Mouse (Mus musculus) lung, embryonic 14.5 days (tissue): ENCODE results near the gene Sf3b2. TPM values are rescaled to one million over a fixed set of nuclear protein-coding genes. Genes with fewer than 3 reads are reported as not detected.
A peak's percentile ranks its signal among the peaks of the same experiment; 100 is the strongest.

ENCODE experiments used
- ATAC-seq: fragments of 200-750 bp; cut with Nextera tagmentation; 2 replicates; pipeline ENCODE4 v1.8.0; 2017; ENCODE audit warnings: mild to moderate bottlenecking, moderate TSS enrichment, moderate library complexity; ENCODE audit not compliant: insufficient read depth
- DNase-seq: peaks from one replicate; pipeline ENCODE4 v3.0.0-alpha.2; 2015
- H3K27ac ChIP-seq: fragments of 300-500 bp; sonication (generic); 2 replicates; pipeline ENCODE4 v1.5.1; 2014; ENCODE audit warnings: low read depth, mild to moderate bottlenecking, moderate library complexity
- H3K27me3 ChIP-seq: fragments of 300-500 bp; sonication (generic); 2 replicates; pipeline ENCODE4 v1.6.1; 2014; ENCODE audit warnings: low read length, control low read depth; ENCODE audit not compliant: insufficient read depth
- H3K36me3 ChIP-seq: fragments of 300-500 bp; sonication (generic); 2 replicates; pipeline ENCODE4 v1.6.1; 2014; ENCODE audit warnings: control low read depth; ENCODE audit not compliant: insufficient read depth
- H3K4me1 ChIP-seq: fragments of 300-500 bp; sonication (generic); 2 replicates; pipeline ENCODE4 v1.6.1; 2014; ENCODE audit warnings: antibody characterized with exemption, control low read depth; ENCODE audit not compliant: insufficient read depth
- H3K4me2 ChIP-seq: fragments of 300-500 bp; sonication (generic); 2 replicates; pipeline ENCODE4 v1.6.1; 2014; ENCODE audit warnings: mild to moderate bottlenecking
- H3K4me3 ChIP-seq: fragments of 300-500 bp; sonication (generic); 2 replicates; pipeline ENCODE4 v1.5.1; 2014; ENCODE audit warnings: low read depth, low read length
- H3K9ac ChIP-seq: fragments of 300-500 bp; sonication (generic); 2 replicates; pipeline ENCODE4 v1.6.1; 2014
- H3K9me3 ChIP-seq: fragments of 300-500 bp; sonication (generic); 2 replicates; pipeline ENCODE4 v1.6.1; 2016; ENCODE audit warnings: low read depth, low read length, control low read depth
- CTCF ChIP-seq: IDR thresholded peaks from 2 replicates; pipeline ENCODE4 v1.5.1; 2016; ENCODE audit warnings: antibody characterized with exemption, low read depth
- whole genome bisulfite sequencing: fragments of 180-500 bp; shearing (Covaris S2); extraction: QIAGEN DNeasy Blood & Tissue Kit; methylation state at CpG from one replicate; pipeline ENCODE4 v1.1.7; 2014; 5-methylcytosine and 5-hydroxymethylcytosine counted together
- polyA plus RNA-seq: library from polyadenylated mRNA; unstranded; fragments of >200 nt; fragmentation: Nextera tagmentation; extraction: Ambion mirVana; gene quantifications from 2 replicates; pipeline ENCODE4 v1.2.1, GENCODE M21; 2014

The Sf3b2 gene
- polyA plus RNA-seq, 1 experiment from 2014 or later: 368 TPM

GRCm38 (mm10) chr19:5313189-5313588, 17.9 kb upstream of the Sf3b2 start:
- no peak for DNase-seq
- ATAC-seq: no peak
- Histone ChIP-seq H3K36me3 (no peaks in the 10 kb centered on the region), H3K9me3 (no peaks in the 10 kb centered on the region; the same call in 1 of the 2 replicates), H3K4me1 (no peaks in the 10 kb centered on the region), H3K9ac (no peak overlapping the region), H3K4me2 (no peak overlapping the region), H3K27me3 (no peaks in the 10 kb centered on the region), H3K4me3 (no peak overlapping the region), H3K27ac (no peak overlapping the region)
- 84% methylated on average over 8 of the region's 8 CpGs for WGBS
- no peak for TF ChIP-seq CTCF

DNA sequence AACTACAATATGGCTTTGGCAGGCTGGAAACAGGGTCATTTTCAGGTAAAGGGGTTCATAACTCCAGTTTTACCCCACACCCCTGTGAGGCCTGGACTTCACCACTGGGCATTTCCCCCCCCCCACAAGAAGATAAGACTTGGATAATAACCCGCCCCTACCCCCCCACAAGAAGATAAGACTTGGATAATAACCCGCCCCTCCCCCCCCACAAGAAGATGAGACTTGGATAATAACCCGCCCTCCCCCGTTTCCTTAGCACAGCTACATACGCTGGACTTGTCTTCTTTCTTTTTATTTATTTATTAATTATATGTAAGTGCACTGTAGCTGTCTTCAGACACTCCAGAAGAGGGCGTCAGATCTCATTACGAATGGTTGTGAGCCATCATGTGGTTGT, 13.8 kb upstream of the Sf3b2 start:
- H3K9ac ChIP-seq: no peak overlapping the region
- DNase-seq (no peak), ATAC-seq (no peak)
- H3K4me2 ChIP-seq: no peak overlapping the region
- no peaks in the 10 kb centered on the region for H3K36me3 ChIP-seq
- WGBS: 78% methylated on average over 7 of the region's 7 CpGs
- no peak overlapping the region for H3K4me3 ChIP-seq
- no peak for TF ChIP-seq CTCF
- peaks cover 5% of the 10 kb centered on the region; the same call in 1 of the 2 replicates for H3K27me3 ChIP-seq
- no peaks in the 10 kb centered on the region for H3K4me1 ChIP-seq
- peaks cover 4% of the 10 kb centered on the region; the same call in 1 of the 2 replicates for H3K9me3 ChIP-seq
- no peak overlapping the region for H3K27ac ChIP-seq

DNA sequence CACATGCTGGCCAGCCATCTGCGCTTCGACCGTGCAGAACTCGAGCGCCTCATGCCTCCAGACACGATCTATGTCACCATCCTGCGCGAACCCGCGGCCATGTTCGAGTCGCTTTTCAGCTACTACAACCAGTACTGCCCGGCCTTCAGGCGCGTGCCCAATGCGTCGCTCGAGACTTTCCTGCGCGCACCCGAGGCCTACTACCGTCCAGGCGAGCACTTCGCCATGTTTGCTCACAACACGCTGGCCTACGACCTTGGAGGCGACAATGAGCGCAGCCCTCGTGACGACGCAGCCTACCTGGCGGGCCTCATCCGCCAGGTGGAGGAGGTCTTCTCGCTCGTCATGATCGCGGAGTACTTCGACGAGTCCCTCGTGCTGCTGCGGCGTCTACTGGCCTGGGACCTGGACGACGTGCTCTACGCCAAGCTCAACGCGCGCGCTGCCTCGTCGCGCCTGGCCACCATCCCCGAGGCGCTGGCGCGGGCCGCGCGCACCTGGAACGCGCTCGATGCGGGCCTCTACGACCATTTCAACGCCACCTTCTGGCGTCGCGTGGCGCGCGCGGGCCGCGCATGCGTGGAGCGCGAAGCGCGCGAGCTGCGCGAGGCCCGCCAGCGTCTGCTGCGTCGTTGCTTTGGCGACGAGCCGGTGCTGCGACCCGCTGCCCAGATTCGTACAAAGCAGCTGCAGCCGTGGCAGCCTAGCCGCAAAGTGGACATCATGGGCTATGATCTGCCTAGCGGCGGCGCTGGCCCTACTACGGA, 11.9 kb upstream of the Sf3b2 start:
- 0 out of 2 replicates have a peak, but pooled peaks have one; percentile 8 for ATAC-seq

DNA sequence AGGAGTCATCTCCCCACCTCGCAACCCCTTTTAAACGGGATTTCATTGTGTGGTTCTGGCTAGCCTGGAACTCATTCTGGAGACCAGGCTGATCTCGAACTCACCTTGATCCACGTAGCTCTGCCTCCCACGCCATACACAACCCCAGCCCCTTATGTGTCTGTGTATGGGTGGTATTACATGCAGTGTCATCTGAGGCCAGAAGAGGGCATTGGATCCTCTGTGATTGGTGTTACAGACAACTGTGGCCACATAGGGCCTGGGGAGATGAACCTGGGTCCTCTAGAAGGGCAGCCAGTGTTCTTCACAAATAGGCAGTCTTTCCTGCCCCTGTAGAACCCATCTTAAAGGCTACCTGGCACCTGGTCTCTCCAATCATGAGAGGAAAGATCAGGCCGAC, 11.0 kb upstream of the Sf3b2 start:
- Histone ChIP-seq H3K27ac (no peak overlapping the region), H3K4me3 (no peak overlapping the region), H3K9ac (no peak overlapping the region), H3K36me3 (no peaks in the 10 kb centered on the region), H3K27me3 (peaks cover 5% of the 10 kb centered on the region; the same call in 1 of the 2 replicates), H3K4me2 (no peak overlapping the region), H3K9me3 (peaks cover 4% of the 10 kb centered on the region; the same call in 1 of the 2 replicates), H3K4me1 (no peaks in the 10 kb centered on the region)
- WGBS: 83% methylated on average over 6 of the region's 6 CpGs
- DNase-seq: peak; percentile 14
- TF ChIP-seq CTCF: peak; percentile 51
- no peak for ATAC-seq

More for the DNA sequence above, 11.9 kb upstream of the Sf3b2 start:
- H3K4me2 ChIP-seq: peak overlapping the region; percentile 56
- H3K4me3 ChIP-seq: peak overlapping the region; percentile 29
- H3K27ac ChIP-seq: no peak overlapping the region
- no peaks in the 10 kb centered on the region for H3K4me1 ChIP-seq
- peak; percentile 69 for DNase-seq
- H3K36me3 ChIP-seq: no peaks in the 10 kb centered on the region
- H3K9ac ChIP-seq: 0 out of 2 replicates have a peak overlapping the region, but pooled peaks have one; percentile 15
- peaks cover 5% of the 10 kb centered on the region; the same call in 1 of the 2 replicates for H3K27me3 ChIP-seq
- TF ChIP-seq CTCF: no peak
- WGBS: 35% methylated on average over 98 of the region's 98 CpGs
- peaks cover 4% of the 10 kb centered on the region; the same call in 1 of the 2 replicates for H3K9me3 ChIP-seq

DNA sequence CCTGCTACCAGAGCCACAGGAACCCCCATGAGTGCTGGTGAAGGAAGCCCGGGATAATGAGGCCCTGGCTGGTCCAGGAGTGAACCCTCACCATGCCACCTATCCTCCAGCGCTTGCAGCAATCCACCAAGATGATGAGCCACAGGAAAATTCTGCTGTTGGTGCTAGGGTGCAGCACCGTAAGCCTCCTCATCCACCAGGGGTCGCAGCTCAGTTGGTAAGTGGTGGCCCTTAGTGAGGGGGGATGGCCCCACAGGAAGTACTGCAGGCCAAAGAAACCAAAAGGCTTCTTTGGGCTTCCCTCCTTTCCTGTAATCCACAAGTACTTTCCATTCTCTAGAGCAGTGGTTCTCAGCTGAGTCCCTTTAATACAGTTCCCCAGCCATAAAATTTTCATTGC, 7.2 kb upstream of the Sf3b2 start:
- H3K4me3 ChIP-seq: no peak overlapping the region
- H3K36me3 ChIP-seq: no peaks in the 10 kb centered on the region
- TF ChIP-seq CTCF: peak; percentile 81
- DNase-seq (peak; percentile 80), ATAC-seq (no peak)
- peaks cover 8% of the 10 kb centered on the region; the same call in 1 of the 2 replicates for H3K27me3 ChIP-seq
- peaks cover 2% of the 10 kb centered on the region; the same call in 1 of the 2 replicates for H3K9me3 ChIP-seq
- H3K4me1 ChIP-seq: peaks cover 3% of the 10 kb centered on the region; the same call in 1 of the 2 replicates
- no peak overlapping the region for H3K4me2 ChIP-seq
- 21% methylated on average over 4 of the region's 4 CpGs for WGBS
- no peak overlapping the region for H3K9ac ChIP-seq
- H3K27ac ChIP-seq: no peak overlapping the region

DNA sequence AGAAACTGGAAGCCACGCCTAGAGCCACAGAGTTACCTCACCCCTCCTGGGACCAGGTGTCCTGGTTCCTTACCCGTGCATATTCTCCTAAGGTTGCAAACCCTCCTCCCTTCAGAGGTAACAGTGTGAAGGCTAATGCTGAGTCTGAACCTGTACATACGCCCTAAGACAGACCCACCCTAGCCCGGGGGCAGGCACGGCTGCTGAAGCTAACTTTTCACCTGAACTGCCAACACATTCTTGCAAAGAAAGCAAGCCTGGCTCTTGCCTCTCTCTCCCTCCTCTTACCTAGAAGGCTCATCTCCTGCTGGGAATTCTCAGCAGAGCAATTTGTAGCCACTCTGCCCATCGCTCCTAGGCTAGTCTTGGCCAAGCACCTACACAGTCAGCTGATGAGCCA, 5.3 kb upstream of the Sf3b2 start:
- Histone ChIP-seq H3K27ac (no peak overlapping the region), H3K9me3 (no peaks in the 10 kb centered on the region), H3K36me3 (no peaks in the 10 kb centered on the region), H3K4me1 (peaks cover 7% of the 10 kb centered on the region), H3K4me2 (no peak overlapping the region), H3K4me3 (no peak overlapping the region), H3K27me3 (peaks cover 9% of the 10 kb centered on the region; the same call in 1 of the 2 replicates), H3K9ac (no peak overlapping the region)
- no peak for TF ChIP-seq CTCF
- ATAC-seq (no peak), DNase-seq (no peak)
- 77% methylated on average over 6 of the region's 6 CpGs for WGBS
